Mouse (Mus musculus) hindbrain, embryonic 15.5 days (tissue): ENCODE results near the gene Insm1. TPM values are rescaled to one million over a fixed set of nuclear protein-coding genes. Genes with fewer than 3 reads are reported as not detected.

Experiments
- ATAC-seq: fragments of 200-750 bp; cut with Nextera tagmentation; 2 replicates; pipeline ENCODE4 v1.8.0; 2017; ENCODE audit warnings: low read depth, moderate number of reproducible peaks, moderate TSS enrichment; ENCODE audit not compliant: low FRiP score
- H3K27ac ChIP-seq: fragments of 300-500 bp; sonication (generic); replicated peaks from 2 replicates; pipeline ENCODE4 v1.5.1; 2015; ENCODE audit warnings: mild to moderate bottlenecking, inconsistent platforms
- H3K27me3 ChIP-seq: fragments of 300-500 bp; sonication (generic); 2 replicates; pipeline ENCODE4 v1.6.1; 2015; ENCODE audit warnings: control low read depth, inconsistent platforms
- H3K36me3 ChIP-seq: fragments of 300-500 bp; sonication (generic); 2 replicates; pipeline ENCODE4 v1.6.1; 2015; ENCODE audit warnings: control low read depth, inconsistent platforms
- H3K4me1 ChIP-seq: fragments of 300-500 bp; sonication (generic); replicated peaks from 2 replicates; pipeline ENCODE4 v1.6.1; 2015; ENCODE audit warnings: control low read depth, inconsistent platforms
- H3K4me2 ChIP-seq: fragments of 300-500 bp; sonication (generic); 2 replicates; pipeline ENCODE4 v1.6.1; 2015; ENCODE audit warnings: moderate library complexity, mild to moderate bottlenecking, inconsistent platforms
- H3K4me3 ChIP-seq: fragments of 300-500 bp; sonication (generic); 2 replicates; pipeline ENCODE4 v1.5.1; 2015; ENCODE audit warnings: mild to moderate bottlenecking, inconsistent platforms
- H3K9ac ChIP-seq: fragments of 300-500 bp; sonication (generic); 2 replicates; pipeline ENCODE4 v1.6.1; 2015; ENCODE audit warnings: inconsistent platforms
- H3K9me3 ChIP-seq: fragments of 300-500 bp; sonication (generic); 2 replicates; pipeline ENCODE4 v1.6.1; 2016; ENCODE audit warnings: control low read depth, inconsistent platforms
- WGBS: fragments of 180-500 bp; shearing (Covaris S2); methylation state at CpG from one replicate; pipeline ENCODE4 v1.1.7; 2015; 5-methylcytosine and 5-hydroxymethylcytosine counted together
- polyA plus RNA-seq: library from polyadenylated mRNA; unstranded; fragments of >200 nt; fragmentation: Nextera tagmentation; extraction: Ambion mirVana; gene quantifications from 2 replicates; pipeline ENCODE4 v1.2.1, GENCODE M21; 2015

Gene Insm1
- polyA plus RNA-seq, 1 experiment from 2014 or later = 3.8 TPM

- Histone ChIP-seq H3K27me3 (no peaks in the 10 kb centered on the region), H3K4me1 (peaks cover 29% of the 10 kb centered on the region)
- no peak for ATAC-seq
These were observed 33.9 kb downstream of the Insm1 start for GRCm38 (mm10) chr2:146255636-146256035.

GRCm38 (mm10) chr2:146256321-146256875 lies 34.7 kb downstream of the Insm1 start:
- Histone ChIP-seq H3K27ac (0 out of 2 replicates have a peak overlapping the region, but pooled peaks have one; percentile 21), H3K9me3 (no peaks in the 10 kb centered on the region; the same call in 1 of the 2 replicates), H3K36me3 (no peaks in the 10 kb centered on the region), H3K27me3 (no peaks in the 10 kb centered on the region), H3K4me1 (peaks cover 36% of the 10 kb centered on the region), H3K4me3 (no peak overlapping the region), H3K4me2 (no peak overlapping the region), H3K9ac (no peak overlapping the region)
- WGBS = 60% methylated on average over 3 of the region's 3 CpGs
- ATAC-seq = 0 out of 2 replicates have a peak, but pooled peaks have one; percentile 24

More at GRCm38 (mm10) chr2:146255636-146256035, 33.9 kb downstream of the Insm1 start:
- H3K4me2 ChIP-seq = no peak overlapping the region
- no peaks in the 10 kb centered on the region for H3K36me3 ChIP-seq
- no peak overlapping the region for H3K9ac ChIP-seq
- H3K9me3 ChIP-seq = no peaks in the 10 kb centered on the region; the same call in 1 of the 2 replicates
- H3K27ac ChIP-seq = no peak overlapping the region
- H3K4me3 ChIP-seq = no peak overlapping the region

- ATAC-seq = no peak
- Histone ChIP-seq H3K27ac (no peak overlapping the region), H3K27me3 (no peaks in the 10 kb centered on the region), H3K4me3 (no peak overlapping the region), H3K4me2 (no peak overlapping the region), H3K9me3 (no peaks in the 10 kb centered on the region; the same call in 1 of the 2 replicates), H3K4me1 (peaks cover 38% of the 10 kb centered on the region), H3K36me3 (no peaks in the 10 kb centered on the region), H3K9ac (no peak overlapping the region)
- 35% methylated on average over 3 of the region's 3 CpGs for WGBS
These were observed 35.3 kb downstream of the Insm1 start for GRCm38 (mm10) chr2:146257037-146257436.

GRCm38 (mm10) chr2:146257609-146258008 lies 35.9 kb downstream of the Insm1 start:
- no peak overlapping the region for H3K4me3 ChIP-seq
- peaks cover 44% of the 10 kb centered on the region for H3K4me1 ChIP-seq
- no peak overlapping the region for H3K27ac ChIP-seq
- H3K9me3 ChIP-seq = no peaks in the 10 kb centered on the region; the same call in 1 of the 2 replicates
- H3K9ac ChIP-seq = no peak overlapping the region
- H3K27me3 ChIP-seq = no peaks in the 10 kb centered on the region
- H3K4me2 ChIP-seq = no peak overlapping the region
- ATAC-seq = no peak
- WGBS = 78% methylated on average over 3 of the region's 3 CpGs
- H3K36me3 ChIP-seq = no peaks in the 10 kb centered on the region

GRCm38 (mm10) chr2:146258736-146259469 lies 37.2 kb downstream of the Insm1 start:
- H3K36me3 ChIP-seq = no peaks in the 10 kb centered on the region
- no peaks in the 10 kb centered on the region; the same call in 1 of the 2 replicates for H3K9me3 ChIP-seq
- 16% methylated on average over 10 of the region's 10 CpGs for WGBS
- H3K27ac ChIP-seq = peak overlapping the region; percentile 60
- peak overlapping the region; percentile 4; the same call in 1 of the 2 replicates for H3K4me2 ChIP-seq
- H3K9ac ChIP-seq = no peak overlapping the region
- peaks cover 45% of the 10 kb centered on the region for H3K4me1 ChIP-seq
- H3K4me3 ChIP-seq = no peak overlapping the region
- peaks cover 4% of the 10 kb centered on the region; the same call in 1 of the 2 replicates for H3K27me3 ChIP-seq
- ATAC-seq = peak; percentile 42; the same call in 1 of the 2 replicates

- WGBS = 30% methylated on average over 18 of the region's 18 CpGs
- no peak overlapping the region for H3K9ac ChIP-seq
- ATAC-seq = no peak
- no peak overlapping the region for H3K4me3 ChIP-seq
- H3K4me2 ChIP-seq = no peak overlapping the region
- H3K4me1 ChIP-seq = peaks cover 45% of the 10 kb centered on the region
- H3K9me3 ChIP-seq = no peaks in the 10 kb centered on the region; the same call in 1 of the 2 replicates
- peak overlapping the region; percentile 56 for H3K27ac ChIP-seq
- H3K27me3 ChIP-seq = peaks cover 5% of the 10 kb centered on the region; the same call in 1 of the 2 replicates
- no peaks in the 10 kb centered on the region for H3K36me3 ChIP-seq
These were observed 38.3 kb downstream of the Insm1 start for GRCm38 (mm10) chr2:146259787-146260560.

- Histone ChIP-seq H3K36me3 (no peaks in the 10 kb centered on the region), H3K4me2 (no peak overlapping the region), H3K9ac (no peak overlapping the region), H3K27ac (no peak overlapping the region), H3K4me1 (peaks cover 45% of the 10 kb centered on the region), H3K4me3 (no peak overlapping the region), H3K27me3 (peaks cover 5% of the 10 kb centered on the region; the same call in 1 of the 2 replicates), H3K9me3 (no peaks in the 10 kb centered on the region)
- 44% methylated on average over 4 of the region's 4 CpGs for WGBS
- no peak for ATAC-seq
These were observed 39.4 kb downstream of the Insm1 start for GRCm38 (mm10) chr2:146261146-146261545.

GRCm38 (mm10) chr2:146262215-146262614 lies 40.5 kb downstream of the Insm1 start:
- Histone ChIP-seq H3K4me1 (peaks cover 42% of the 10 kb centered on the region), H3K27me3 (peaks cover 5% of the 10 kb centered on the region; the same call in 1 of the 2 replicates), H3K27ac (peak overlapping the region; percentile 30), H3K9me3 (no peaks in the 10 kb centered on the region), H3K4me3 (no peak overlapping the region), H3K36me3 (no peaks in the 10 kb centered on the region), H3K9ac (no peak overlapping the region), H3K4me2 (no peak overlapping the region)
- ATAC-seq = peak; percentile 87
- WGBS = 14% methylated on average over 10 of the region's 10 CpGs

- Histone ChIP-seq H3K9me3 (no peaks in the 10 kb centered on the region), H3K9ac (no peak overlapping the region), H3K36me3 (no peaks in the 10 kb centered on the region), H3K27me3 (peaks cover 5% of the 10 kb centered on the region; the same call in 1 of the 2 replicates), H3K27ac (no peak overlapping the region), H3K4me3 (no peak overlapping the region), H3K4me1 (peaks cover 34% of the 10 kb centered on the region), H3K4me2 (no peak overlapping the region)
- ATAC-seq = no peak
These were observed 41.2 kb downstream of the Insm1 start for GRCm38 (mm10) chr2:146262966-146263365.

- Histone ChIP-seq H3K4me1 (peaks cover 20% of the 10 kb centered on the region), H3K36me3 (no peaks in the 10 kb centered on the region), H3K9me3 (no peaks in the 10 kb centered on the region), H3K4me3 (no peak overlapping the region), H3K27me3 (peaks cover 5% of the 10 kb centered on the region; the same call in 1 of the 2 replicates), H3K27ac (no peak overlapping the region), H3K9ac (no peak overlapping the region), H3K4me2 (no peak overlapping the region)
- ATAC-seq = no peak
- 67% methylated on average over 4 of the region's 4 CpGs for WGBS
These were observed 43.3 kb downstream of the Insm1 start for GRCm38 (mm10) chr2:146265045-146265444.

- H3K4me3 ChIP-seq = no peak overlapping the region
- no peaks in the 10 kb centered on the region for H3K9me3 ChIP-seq
- no peaks in the 10 kb centered on the region for H3K36me3 ChIP-seq
- no peak overlapping the region for H3K27ac ChIP-seq
- H3K27me3 ChIP-seq = peaks cover 5% of the 10 kb centered on the region; the same call in 1 of the 2 replicates
- ATAC-seq = no peak
- peaks cover 10% of the 10 kb centered on the region for H3K4me1 ChIP-seq
- no peak overlapping the region for H3K9ac ChIP-seq
- WGBS = 66% methylated on average over 3 of the region's 3 CpGs
- H3K4me2 ChIP-seq = no peak overlapping the region
These were observed 44.8 kb downstream of the Insm1 start for GRCm38 (mm10) chr2:146266539-146266938.
